Mouse (Mus musculus): Measurements from ENCODE around the gene Nudt17. TPM values are rescaled to one million over a fixed set of nuclear protein-coding genes. Genes with fewer than 3 reads are reported as not detected.

Nudt17 gene
- 3.0 TPM for polyA plus RNA-seq (2014; fragmentation: Illumina TruSeq; extraction: RNeasy Lipid Tissue Mini Kit (QIAGEN cat#74804); ENCODE audit: insufficient read depth, low read depth, low replicate concordance)

DNA sequence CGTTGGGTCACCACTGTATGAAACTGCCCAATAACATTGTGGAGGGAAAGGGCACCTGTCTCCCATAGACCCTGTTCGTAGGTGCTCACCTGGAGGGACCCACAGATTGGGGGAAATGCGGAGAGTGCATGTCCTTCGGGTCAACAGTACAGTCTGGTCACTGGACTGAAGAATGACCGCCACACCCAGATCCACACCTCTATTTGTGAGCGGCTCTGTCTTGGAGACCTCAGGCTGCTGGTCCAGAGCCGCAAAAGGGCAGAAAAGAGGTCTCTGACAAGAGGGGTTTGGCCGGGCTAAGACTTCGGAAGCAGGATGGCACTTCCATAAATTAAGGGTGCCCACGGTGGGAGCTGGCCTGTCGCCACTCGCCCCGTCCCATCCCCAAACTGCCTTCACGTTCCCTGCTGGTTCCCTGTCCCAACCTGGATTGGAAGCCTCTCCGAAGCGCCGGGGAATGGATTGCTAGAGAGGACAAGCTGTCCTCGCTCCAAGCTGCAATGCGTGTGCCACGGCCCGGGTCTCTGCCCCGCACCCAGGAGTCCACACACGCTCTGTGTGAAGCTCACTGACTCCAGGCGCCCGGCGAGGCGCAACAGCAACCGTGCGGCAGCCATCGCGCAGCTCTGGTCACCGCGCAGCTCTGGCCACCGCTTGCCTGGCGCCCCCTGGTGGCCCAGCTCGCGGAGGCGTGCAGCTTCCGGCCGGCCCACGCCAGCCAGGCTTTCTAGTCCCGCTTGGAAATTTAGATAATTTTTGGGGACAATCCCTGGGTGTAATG is at the start of gene Nudt17:
TSS of gene Nudt17 (minus strand) at position 660 of the 781 bp plus-strand sequence.

GRCm38 (mm10) chr3:96727343-96727827 is 19.0 kb upstream of the Nudt17 start, which contains the start of the genes Polr3c and Rnf115:
TSS of gene Polr3c (minus strand) at chr3:96727628.
TSS of gene Rnf115 (plus strand) at chr3:96727664.

GRCm38 (mm10) chr3:96696198-96696765 is 12.1 kb downstream of the Nudt17 start, which contains the start of gene Pias3:
TSS of gene Pias3 (plus strand) at chr3:96696384.

DNA sequence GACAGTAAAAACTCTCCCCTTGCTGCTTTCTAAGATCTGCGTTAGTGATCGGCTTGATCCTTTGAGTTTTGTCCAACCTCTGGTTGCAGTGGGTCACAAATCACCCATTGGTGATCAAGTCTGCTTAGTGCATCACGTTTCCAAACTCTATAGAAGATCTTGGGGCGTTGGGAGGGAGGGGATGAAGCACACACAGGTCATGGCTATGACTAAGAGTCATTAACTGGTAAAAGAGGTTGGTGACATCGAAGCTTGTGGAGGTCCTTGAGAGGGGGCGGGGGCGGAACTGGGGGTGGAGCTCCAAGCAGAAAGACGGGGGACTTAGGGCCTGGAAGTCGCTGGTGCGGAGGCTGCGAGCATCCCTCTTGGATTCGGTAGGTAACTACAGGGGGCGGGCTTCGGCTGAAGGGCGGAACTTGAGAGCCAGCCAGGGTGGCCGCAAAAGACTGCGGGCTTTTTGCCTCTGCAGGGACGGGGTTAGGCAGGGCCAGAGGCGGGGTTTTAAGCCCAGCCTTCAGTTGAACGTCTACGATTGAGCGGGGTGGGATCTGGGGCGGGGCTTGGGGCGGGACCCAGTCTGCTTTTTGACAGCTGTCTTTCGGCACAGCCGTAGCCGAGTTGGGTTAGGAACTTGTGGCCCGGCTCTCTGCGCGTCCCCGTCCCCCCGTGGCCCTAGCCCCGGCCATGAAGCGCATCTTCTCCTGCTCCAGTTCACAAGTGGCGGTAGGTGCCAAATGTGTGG is 38.5 kb downstream of the Nudt17 start, which contains the start of gene Ankrd35:
TSS of gene Ankrd35 (plus strand) at position 405 of the 742 bp plus-strand sequence.

Other genes with a start within 250 kb of the Nudt17 start
- gene Hfe2, start 183.4 kb downstream of the Nudt17 start, polyA plus RNA-seq (2014; fragmentation: Illumina TruSeq; extraction: RNeasy Lipid Tissue Mini Kit (QIAGEN cat#74804); ENCODE audit: insufficient read depth, low read depth, low replicate concordance): 2.5 TPM
- gene Txnip, start 150.6 kb downstream of the Nudt17 start, polyA plus RNA-seq (2014; fragmentation: Illumina TruSeq; extraction: RNeasy Lipid Tissue Mini Kit (QIAGEN cat#74804); ENCODE audit: insufficient read depth, low read depth, low replicate concordance): 694 TPM
- 0.93 TPM for gene Gm16253, start 131.6 kb downstream of the Nudt17 start, polyA plus RNA-seq (2014; fragmentation: Illumina TruSeq; extraction: RNeasy Lipid Tissue Mini Kit (QIAGEN cat#74804); ENCODE audit: insufficient read depth, low read depth, low replicate concordance)
- 42.5 TPM for gene Polr3gl, start 114.4 kb downstream of the Nudt17 start, polyA plus RNA-seq (2014; fragmentation: Illumina TruSeq; extraction: RNeasy Lipid Tissue Mini Kit (QIAGEN cat#74804); ENCODE audit: insufficient read depth, low read depth, low replicate concordance)
- not detected for gene Ankrd34a, start 111.9 kb downstream of the Nudt17 start, polyA plus RNA-seq (2014; fragmentation: Illumina TruSeq; extraction: RNeasy Lipid Tissue Mini Kit (QIAGEN cat#74804); ENCODE audit: insufficient read depth, low read depth, low replicate concordance)
- 23.9 TPM for gene Lix1l, start 107.4 kb downstream of the Nudt17 start, polyA plus RNA-seq (2014; fragmentation: Illumina TruSeq; extraction: RNeasy Lipid Tissue Mini Kit (QIAGEN cat#74804); ENCODE audit: insufficient read depth, low read depth, low replicate concordance)
- 73.2 TPM for gene Rbm8a, start 78.6 kb downstream of the Nudt17 start, polyA plus RNA-seq (2014; fragmentation: Illumina TruSeq; extraction: RNeasy Lipid Tissue Mini Kit (QIAGEN cat#74804); ENCODE audit: insufficient read depth, low read depth, low replicate concordance)
- 23.0 TPM for gene Pex11b, start 73.2 kb downstream of the Nudt17 start, polyA plus RNA-seq (2014; fragmentation: Illumina TruSeq; extraction: RNeasy Lipid Tissue Mini Kit (QIAGEN cat#74804); ENCODE audit: insufficient read depth, low read depth, low replicate concordance)
- not detected for gene Gm42957, start 73.1 kb downstream of the Nudt17 start, polyA plus RNA-seq (2014; fragmentation: Illumina TruSeq; extraction: RNeasy Lipid Tissue Mini Kit (QIAGEN cat#74804); ENCODE audit: insufficient read depth, low read depth, low replicate concordance)
- gene Itga10, start 63.0 kb downstream of the Nudt17 start, polyA plus RNA-seq (2014; fragmentation: Illumina TruSeq; extraction: RNeasy Lipid Tissue Mini Kit (QIAGEN cat#74804); ENCODE audit: insufficient read depth, low read depth, low replicate concordance): 0.81 TPM
- 0.77 TPM for gene Ankrd35, start 38.4 kb downstream of the Nudt17 start, polyA plus RNA-seq (2014; fragmentation: Illumina TruSeq; extraction: RNeasy Lipid Tissue Mini Kit (QIAGEN cat#74804); ENCODE audit: insufficient read depth, low read depth, low replicate concordance)
- gene Pias3, start 12.2 kb downstream of the Nudt17 start, polyA plus RNA-seq (2014; fragmentation: Illumina TruSeq; extraction: RNeasy Lipid Tissue Mini Kit (QIAGEN cat#74804); ENCODE audit: insufficient read depth, low read depth, low replicate concordance): 13.8 TPM
- 13.1 TPM for gene Polr3c, start 19.1 kb upstream of the Nudt17 start, polyA plus RNA-seq (2014; fragmentation: Illumina TruSeq; extraction: RNeasy Lipid Tissue Mini Kit (QIAGEN cat#74804); ENCODE audit: insufficient read depth, low read depth, low replicate concordance)
- 23.2 TPM for gene Rnf115, start 19.1 kb upstream of the Nudt17 start, polyA plus RNA-seq (2014; fragmentation: Illumina TruSeq; extraction: RNeasy Lipid Tissue Mini Kit (QIAGEN cat#74804); ENCODE audit: insufficient read depth, low read depth, low replicate concordance)
- gene Pdzk1, start 120.7 kb upstream of the Nudt17 start, polyA plus RNA-seq (2014; fragmentation: Illumina TruSeq; extraction: RNeasy Lipid Tissue Mini Kit (QIAGEN cat#74804); ENCODE audit: insufficient read depth, low read depth, low replicate concordance): not detected
- gene Cd160, start 120.8 kb upstream of the Nudt17 start, polyA plus RNA-seq (2014; fragmentation: Illumina TruSeq; extraction: RNeasy Lipid Tissue Mini Kit (QIAGEN cat#74804); ENCODE audit: insufficient read depth, low read depth, low replicate concordance): 0.87 TPM
- 29.2 TPM for gene Gja5, start 196.1 kb upstream of the Nudt17 start, polyA plus RNA-seq (2014; fragmentation: Illumina TruSeq; extraction: RNeasy Lipid Tissue Mini Kit (QIAGEN cat#74804); ENCODE audit: insufficient read depth, low read depth, low replicate concordance)
- gene Gpr89, start 196.8 kb upstream of the Nudt17 start, polyA plus RNA-seq (2014; fragmentation: Illumina TruSeq; extraction: RNeasy Lipid Tissue Mini Kit (QIAGEN cat#74804); ENCODE audit: insufficient read depth, low read depth, low replicate concordance): 5.4 TPM
- gene Gja8, start 217.5 kb upstream of the Nudt17 start, polyA plus RNA-seq (2014; fragmentation: Illumina TruSeq; extraction: RNeasy Lipid Tissue Mini Kit (QIAGEN cat#74804); ENCODE audit: insufficient read depth, low read depth, low replicate concordance): not detected

Measured in lung, adult 10 weeks (tissue).